Mouse (Mus musculus): Measurements from ENCODE around the gene Mogat2.

Gene Mogat2

DNA sequence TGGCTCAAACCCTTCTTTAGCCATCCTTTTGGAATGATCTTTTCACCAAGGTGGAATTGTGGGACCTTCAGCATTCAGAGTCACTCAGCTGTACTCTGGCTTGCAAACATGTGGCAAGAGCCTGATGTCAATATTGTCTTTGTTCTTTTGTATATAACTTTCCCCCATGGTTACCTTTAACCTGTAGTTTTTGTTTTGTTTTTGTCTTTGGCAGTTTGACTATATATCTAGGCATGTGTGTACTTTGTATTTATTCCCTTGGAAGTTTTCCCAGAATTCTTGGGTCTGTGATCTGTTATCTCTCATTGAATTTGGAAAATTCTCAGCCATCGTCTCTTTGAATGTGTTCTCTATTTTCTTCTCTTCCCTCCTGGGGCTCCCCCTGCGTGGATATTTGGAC is 43.9 kb downstream of the Mogat2 start:
- no peak for DNase-seq (ENCODE audit: low read depth, low spot score)

GRCm38 (mm10) chr7:99193926-99194325 is 44.5 kb downstream of the Mogat2 start:
- no peak for DNase-seq (ENCODE audit: low read depth, low spot score)

GRCm38 (mm10) chr7:99191411-99191810 is 47.0 kb downstream of the Mogat2 start:
- DNase-seq (ENCODE audit: low read depth, low spot score) = no peak

GRCm38 (mm10) chr7:99189885-99190284 is 48.5 kb downstream of the Mogat2 start:
- no peak for DNase-seq (ENCODE audit: low read depth, low spot score)

GRCm38 (mm10) chr7:99188630-99189029 is 49.8 kb downstream of the Mogat2 start:
- no peak for DNase-seq (ENCODE audit: low read depth, low spot score)

DNA sequence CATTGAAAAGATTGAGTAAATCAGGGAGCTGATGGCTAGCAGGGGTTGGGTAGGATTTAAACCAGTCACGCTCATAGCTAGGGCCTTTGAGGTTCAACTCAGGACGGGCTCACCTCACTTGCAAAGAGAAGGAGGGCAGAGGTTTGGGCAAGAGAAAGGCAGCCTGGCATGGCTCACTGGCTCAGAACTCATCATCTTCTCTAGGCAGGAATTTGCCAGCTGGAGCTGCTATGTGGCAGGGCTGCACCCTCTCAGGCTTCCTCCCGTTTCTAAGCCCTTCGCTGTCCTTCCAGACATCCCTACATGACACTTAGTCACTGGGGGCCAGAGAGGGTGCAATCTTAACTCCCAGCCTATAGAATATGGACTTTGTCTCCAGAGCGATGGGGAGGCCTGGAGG is 51.0 kb downstream of the Mogat2 start:
- no peak for DNase-seq (ENCODE audit: low read depth, low spot score)

GRCm38 (mm10) chr7:99185405-99185804 is 53.0 kb downstream of the Mogat2 start:
- no peak for DNase-seq (ENCODE audit: low read depth, low spot score)

- peak; percentile 7 for DNase-seq (ENCODE audit: low read depth, low spot score)
These were observed 54.7 kb downstream of the Mogat2 start for GRCm38 (mm10) chr7:99183751-99184150.

DNA sequence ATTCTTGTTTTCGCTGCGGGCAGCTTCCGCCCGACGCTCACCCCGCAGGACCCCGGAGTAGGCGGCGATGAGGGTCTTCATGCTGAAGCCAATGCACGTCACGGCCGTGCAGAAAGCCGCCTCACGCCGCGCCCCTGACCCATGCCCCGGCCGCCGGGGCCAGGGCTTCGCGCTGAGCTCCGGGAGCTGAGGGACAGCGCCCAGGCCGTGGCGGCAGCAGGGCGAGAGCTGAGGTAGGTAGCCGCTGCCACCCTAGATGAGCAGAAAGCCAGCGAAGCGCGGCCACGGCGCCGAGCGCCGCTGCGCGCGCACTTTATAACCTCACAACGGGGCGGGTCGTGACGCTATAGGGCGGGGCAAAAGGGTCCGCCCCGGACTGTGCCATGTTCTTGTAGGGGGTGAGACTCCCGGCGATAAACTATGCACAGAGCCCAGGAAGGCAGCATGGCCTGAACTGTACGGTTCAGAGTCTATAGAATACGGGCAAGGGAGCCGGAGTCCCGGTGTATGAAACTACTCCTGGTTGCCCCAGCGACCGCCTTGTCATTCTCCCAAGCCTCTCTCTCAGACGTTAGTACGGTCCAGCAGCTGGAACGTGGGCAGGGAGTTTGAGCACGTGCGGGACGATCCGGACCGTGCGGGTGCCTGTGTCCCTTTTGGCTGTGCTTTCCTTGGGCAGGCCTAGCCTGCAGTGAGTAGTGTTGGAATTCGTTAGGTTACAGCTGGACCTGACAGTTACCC is 55.8 kb downstream of the Mogat2 start, which contains the start of gene Dgat2:
Gene Dgat2 (minus strand): TSS at position 288 of the 741 bp plus-strand sequence.
- DNase-seq (ENCODE audit: low read depth, low spot score) = peak; percentile 83

- DNase-seq (ENCODE audit: low read depth, low spot score) = peak; percentile 8
These were observed 56.6 kb downstream of the Mogat2 start for GRCm38 (mm10) chr7:99181619-99182431.

DNA sequence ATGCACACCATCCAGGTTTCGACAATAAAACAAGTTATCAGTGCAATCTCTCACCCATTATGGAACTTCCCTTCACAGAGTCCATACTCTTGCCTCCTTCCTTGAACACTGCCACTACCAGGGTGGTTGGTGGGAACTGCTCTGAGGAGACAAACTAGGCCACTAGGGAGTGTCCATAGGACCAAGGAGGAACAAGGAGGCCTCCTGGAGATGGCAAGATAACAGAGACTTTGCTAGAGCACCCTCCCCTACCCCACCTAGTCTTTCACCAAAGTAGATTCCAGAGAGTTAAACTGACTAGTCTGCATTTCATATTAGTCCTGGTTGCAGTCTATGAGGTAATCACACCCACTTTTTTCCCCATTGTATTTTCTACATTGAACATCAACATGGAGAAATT is 58.3 kb downstream of the Mogat2 start:
- no peak for DNase-seq (ENCODE audit: low read depth, low spot score)

GRCm38 (mm10) chr7:99179271-99179670 is 59.1 kb downstream of the Mogat2 start:
- DNase-seq (ENCODE audit: low read depth, low spot score) = no peak

- no peak for DNase-seq (ENCODE audit: low read depth, low spot score)
These were observed 61.0 kb downstream of the Mogat2 start for GRCm38 (mm10) chr7:99177386-99177785.

GRCm38 (mm10) chr7:99175666-99176065 is 62.8 kb downstream of the Mogat2 start:
- DNase-seq (ENCODE audit: low read depth, low spot score) = no peak

- DNase-seq (ENCODE audit: low read depth, low spot score) = no peak
These were observed 63.3 kb downstream of the Mogat2 start for GRCm38 (mm10) chr7:99175118-99175517.

DNA sequence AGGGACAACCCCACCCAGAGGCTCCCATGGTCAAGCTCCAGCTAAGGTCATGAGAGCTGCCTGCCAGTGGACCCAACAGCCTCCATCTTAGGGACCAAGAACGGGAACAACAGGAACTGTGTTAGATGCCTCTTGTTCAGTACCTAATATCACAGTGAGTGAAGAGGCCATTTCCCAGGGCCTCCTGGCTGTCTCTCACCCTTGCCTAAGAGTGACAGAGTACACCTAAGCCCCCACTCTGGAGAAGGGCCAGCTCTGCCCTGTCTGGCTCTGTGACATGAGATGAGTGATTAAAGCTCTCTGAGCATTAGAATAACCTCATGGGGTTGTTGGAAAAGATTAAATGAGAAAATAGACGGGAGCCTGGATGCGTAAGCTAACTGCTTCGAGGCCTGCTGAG is 64.4 kb downstream of the Mogat2 start:
- DNase-seq (ENCODE audit: low read depth, low spot score) = no peak

GRCm38 (mm10) chr7:99172898-99173297 is 65.5 kb downstream of the Mogat2 start:
- no peak for DNase-seq (ENCODE audit: low read depth, low spot score)

- peak; percentile 60 for DNase-seq (ENCODE audit: low read depth, low spot score)
These were observed 66.5 kb downstream of the Mogat2 start for GRCm38 (mm10) chr7:99171730-99172463.

- no peak for DNase-seq (ENCODE audit: low read depth, low spot score)
These were observed 67.9 kb downstream of the Mogat2 start for GRCm38 (mm10) chr7:99170519-99170918.

DNA sequence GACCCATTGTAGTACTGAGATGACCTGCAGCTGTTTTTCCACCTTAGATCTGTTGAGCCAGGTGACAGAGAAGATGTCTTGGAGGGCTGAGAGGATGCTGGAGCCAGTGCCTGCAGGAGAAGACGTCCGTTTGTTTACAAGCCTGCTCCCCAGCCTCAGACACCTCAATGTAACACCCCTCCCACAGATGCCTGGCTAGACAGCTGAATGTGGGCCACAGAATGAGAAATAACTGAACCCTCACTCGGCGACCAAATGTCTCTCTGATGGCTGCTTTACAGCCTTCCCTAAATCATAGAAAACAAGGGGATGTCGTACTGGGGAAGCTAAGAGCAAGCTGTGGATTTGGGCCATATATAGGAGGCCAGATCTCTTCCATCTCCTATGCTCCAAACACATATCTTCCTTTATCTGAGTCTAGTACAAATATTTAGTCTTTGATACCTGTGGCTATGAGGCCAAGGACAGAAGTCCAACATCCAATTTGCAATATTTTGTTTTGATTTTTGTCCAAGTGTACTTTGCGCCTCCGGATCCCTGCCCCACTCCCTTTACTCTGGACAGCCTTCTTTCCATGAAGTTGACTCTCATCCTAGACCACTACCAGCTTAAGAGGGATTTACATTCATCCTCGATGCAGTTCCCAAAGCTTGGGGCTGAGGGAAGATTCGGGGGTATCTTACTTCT is 68.6 kb downstream of the Mogat2 start:
- DNase-seq (ENCODE audit: low read depth, low spot score) = no peak

Measured in R1 (cell line).